Mouse (Mus musculus) Muller cell, postnatal 12 days (primary cell): ENCODE measurements at regions not wholly inside any gene's neighbourhood (a gene's known extent, or its start where the extent isn't known, plus 50 kb on each side); places are given as distances from the start of the nearest gene placed in this dataset.

ENCODE experiments used
- DNase-seq: peaks from one replicate; pipeline ENCODE4 v3.0.0-alpha.2; 2015; ENCODE audit errors: inconsistent ontology term

- DNase-seq = no peak
Measured at GRCm38 (mm10) chr2:57424879-57425278, 187.4 kb downstream of the Gpd2 start.

GRCm38 (mm10) chr2:57425439-57425838, 188.0 kb downstream of the Gpd2 start:
- no peak for DNase-seq

- DNase-seq = no peak
Measured at GRCm38 (mm10) chr2:57450996-57451770, 213.7 kb downstream of the Gpd2 start.

DNA sequence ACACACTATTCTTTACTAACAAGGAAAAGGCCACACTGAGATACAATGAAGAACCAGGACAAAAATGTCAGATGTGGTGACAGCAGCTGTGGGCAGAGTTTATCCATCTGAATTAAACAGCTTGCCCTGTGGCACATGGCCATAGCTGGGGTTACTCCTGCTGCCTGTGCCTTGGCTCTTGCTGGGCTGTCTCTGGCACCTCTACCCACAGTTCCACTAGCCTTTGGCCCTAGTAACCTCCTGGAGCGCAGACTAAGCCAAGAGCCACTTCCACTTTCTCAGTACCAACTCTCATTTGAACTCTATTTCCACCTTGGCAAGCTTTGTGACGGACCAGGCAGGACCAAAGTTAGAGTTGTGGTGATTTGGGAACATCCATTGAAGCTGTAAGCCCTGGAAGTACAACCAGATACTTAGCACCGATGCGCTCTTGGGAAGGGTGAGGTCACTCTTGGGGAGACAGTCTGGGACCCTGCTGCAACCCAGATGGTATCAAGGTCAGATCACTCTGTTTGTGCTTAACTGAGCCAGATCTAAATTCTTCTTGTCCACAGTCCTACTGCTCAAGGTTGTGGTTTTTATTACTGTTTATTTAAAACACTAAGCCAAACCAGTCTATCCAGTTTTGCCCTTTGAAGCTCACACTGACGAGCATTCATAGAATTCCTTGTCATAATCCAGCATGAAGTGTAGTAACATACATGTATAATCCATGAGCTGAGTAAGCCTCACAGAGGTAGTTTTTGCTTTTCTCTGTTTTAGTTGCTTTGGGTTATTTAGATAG, 216.7 kb downstream of the Gpd2 start:
- DNase-seq = peak; percentile 2

DNA sequence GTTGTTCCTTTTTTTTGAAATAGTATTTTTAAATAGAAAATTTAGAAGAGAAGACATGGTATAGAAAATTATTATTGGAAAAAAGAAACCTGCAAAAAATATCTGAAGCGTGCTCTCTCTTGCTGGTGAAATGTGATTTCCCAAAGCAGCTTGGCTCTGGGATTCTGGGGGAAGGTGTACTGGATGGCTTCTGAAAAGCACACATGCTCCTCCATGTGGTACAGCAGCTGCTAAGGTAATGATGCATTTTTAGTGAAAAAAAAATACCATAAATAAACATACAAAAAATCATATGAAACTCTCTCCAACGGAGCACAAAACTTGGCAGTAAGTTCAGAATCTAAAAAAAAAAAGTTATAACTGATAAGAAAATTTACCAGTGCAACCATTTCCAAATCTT, 222.5 kb downstream of the Gpd2 start:
- no peak for DNase-seq

DNA sequence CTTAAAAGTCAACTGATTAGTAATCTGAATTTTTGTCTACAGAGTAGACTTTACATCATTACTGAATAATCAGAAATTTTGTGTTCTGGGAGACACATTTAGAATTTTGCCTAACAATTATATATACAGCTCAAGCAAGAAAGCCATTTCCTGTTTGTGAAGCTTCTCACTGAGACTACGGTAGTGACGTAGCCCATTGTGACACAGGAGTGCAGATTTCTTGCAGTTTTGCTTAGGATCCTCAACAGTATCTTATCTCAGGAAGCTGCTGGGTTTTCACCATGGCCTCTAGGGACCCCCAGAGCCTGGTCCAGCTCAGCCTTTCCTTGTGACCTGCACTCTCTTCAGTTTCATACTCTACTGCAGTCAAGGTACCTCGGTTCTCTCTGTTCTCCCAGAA, 236.4 kb downstream of the Gpd2 start:
- DNase-seq = no peak

- no peak for DNase-seq
Measured at GRCm38 (mm10) chr2:57492116-57492515, 254.7 kb downstream of the Gpd2 start.

DNA sequence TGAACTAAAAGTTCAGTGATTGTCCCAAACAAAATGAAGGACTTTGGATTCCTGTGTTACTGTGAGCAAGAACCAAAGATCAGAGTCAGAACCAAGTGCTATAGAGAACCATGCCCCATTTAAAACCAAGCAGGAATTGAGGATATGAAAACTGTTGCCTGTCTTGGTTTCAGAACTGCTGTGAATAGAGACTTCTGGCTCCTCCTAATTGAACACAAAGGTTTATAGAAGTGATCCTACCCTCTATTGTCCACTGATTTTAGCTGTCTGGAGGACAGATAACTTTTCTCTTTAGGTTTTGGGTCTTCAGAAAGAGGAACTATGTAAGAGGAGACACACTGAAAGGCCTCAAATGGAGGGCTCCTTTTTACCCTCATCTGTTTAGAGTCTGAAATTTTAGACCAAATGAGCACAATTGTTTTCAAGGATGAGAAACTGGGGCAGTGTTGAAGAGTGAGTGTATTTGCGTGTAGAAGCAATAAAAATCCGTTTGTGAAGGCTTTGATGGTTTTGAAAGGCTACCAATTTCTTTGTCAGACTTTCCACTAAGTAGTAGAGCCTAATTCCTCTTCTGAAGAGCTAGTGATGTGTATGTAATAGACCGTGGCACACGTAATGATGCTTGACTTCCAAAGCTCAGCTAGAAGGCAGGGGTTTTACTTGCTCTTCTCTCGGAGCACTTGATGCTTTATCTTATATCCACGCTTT, 255.6 kb downstream of the Gpd2 start:
- DNase-seq = peak; percentile 72

GRCm38 (mm10) chr2:57496315-57496954, 259.0 kb downstream of the Gpd2 start:
- DNase-seq = no peak

DNA sequence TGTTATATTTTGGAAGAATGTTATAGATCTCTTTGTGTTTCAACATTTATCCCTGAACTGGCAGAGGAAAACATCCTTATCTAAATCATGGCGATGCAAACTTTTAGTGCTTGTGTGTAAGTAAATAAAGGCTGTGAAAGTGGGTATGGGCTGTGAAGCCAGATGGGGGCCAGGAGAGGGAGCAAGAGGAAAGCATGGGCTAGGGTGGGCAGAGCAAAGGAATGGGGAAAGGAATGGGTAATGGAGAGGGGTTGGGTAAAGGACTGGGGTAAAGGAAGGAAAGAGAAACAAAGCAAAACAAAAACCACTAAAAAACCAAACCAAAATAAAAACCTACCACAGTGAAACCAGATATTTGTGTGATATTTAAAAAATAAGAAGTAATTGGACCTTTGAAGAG, 260.5 kb downstream of the Gpd2 start:
- DNase-seq = no peak

GRCm38 (mm10) chr2:57504678-57505077, 267.2 kb downstream of the Gpd2 start:
- DNase-seq = no peak

DNA sequence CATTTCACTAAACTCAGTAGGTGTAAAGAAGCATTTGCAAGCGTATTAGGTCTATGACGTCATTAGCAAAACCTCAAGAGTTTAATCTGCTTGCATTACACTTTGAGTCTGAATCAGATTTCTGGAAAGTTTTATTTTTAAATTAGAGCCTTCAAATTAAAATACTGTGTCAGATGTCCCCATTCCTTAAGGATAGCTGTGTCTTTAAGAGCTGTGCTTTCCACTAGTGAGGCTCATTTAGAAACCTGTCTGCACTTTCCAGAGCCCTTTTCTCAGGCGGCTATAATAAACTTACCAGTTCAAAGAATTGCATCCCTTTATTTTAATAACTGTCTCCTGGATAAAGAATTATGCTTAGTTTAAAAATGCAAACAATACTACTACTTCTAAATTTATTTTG, 285.0 kb downstream of the Gpd2 start:
- DNase-seq = no peak

- DNase-seq = peak; percentile 11
Measured at GRCm38 (mm10) chr2:57522983-57523382, 285.5 kb downstream of the Gpd2 start.

GRCm38 (mm10) chr2:57527966-57528365, 290.5 kb downstream of the Gpd2 start:
- no peak for DNase-seq

GRCm38 (mm10) chr2:57539842-57540241, 302.4 kb downstream of the Gpd2 start:
- DNase-seq = no peak

- no peak for DNase-seq
Measured at GRCm38 (mm10) chr2:57565258-57565657, 327.8 kb downstream of the Gpd2 start.

- DNase-seq = no peak
Measured at GRCm38 (mm10) chr2:57566103-57566502, 328.7 kb downstream of the Gpd2 start.

GRCm38 (mm10) chr2:57567183-57567582, 329.7 kb downstream of the Gpd2 start:
- no peak for DNase-seq

GRCm38 (mm10) chr2:57587065-57587464, 349.6 kb downstream of the Gpd2 start:
- no peak for DNase-seq

GRCm38 (mm10) chr2:57593558-57593957, 356.1 kb downstream of the Gpd2 start:
- DNase-seq = no peak

GRCm38 (mm10) chr2:57597694-57598358, 360.4 kb downstream of the Gpd2 start:
- DNase-seq = peak; percentile 59
